Mouse (Mus musculus) lung, postnatal 10 days (tissue): ENCODE data around the gene Zdhhc7.

Experiments used
- DNase-seq: peaks from one replicate; pipeline ENCODE4 v3.0.0; 2021

Gene Zdhhc7

DNA sequence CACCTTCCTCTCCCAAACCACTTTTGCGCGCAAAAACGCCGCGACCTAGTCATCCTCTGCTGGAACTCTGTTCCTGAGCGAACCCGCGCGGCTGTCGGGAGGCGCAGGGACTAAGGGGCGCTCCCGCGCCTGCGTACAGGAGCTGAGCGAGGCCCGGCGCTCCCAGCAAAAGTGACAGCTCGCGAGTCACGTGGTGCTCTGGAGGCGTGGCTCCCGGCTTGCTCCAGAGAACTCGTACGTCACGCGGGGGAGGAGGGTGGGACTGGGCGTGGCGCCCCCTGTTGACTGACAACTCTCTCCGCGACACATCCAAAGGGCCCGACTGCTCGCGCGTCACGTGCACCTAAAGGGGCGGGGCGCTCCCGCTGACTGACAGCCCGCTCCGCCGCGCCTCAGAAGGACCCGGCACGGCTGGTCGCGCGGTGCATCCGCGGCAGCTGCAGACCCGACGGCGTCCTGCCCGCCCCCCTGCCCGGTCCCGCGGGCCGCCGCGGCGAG is 12.5 kb upstream of the Zdhhc7 start, which contains the start of gene 6430548M08Rik:
Gene 6430548M08Rik, plus strand, starts transcription at position 395 of the 498 bp plus-strand sequence.
- peak; percentile 100 for DNase-seq

DNA sequence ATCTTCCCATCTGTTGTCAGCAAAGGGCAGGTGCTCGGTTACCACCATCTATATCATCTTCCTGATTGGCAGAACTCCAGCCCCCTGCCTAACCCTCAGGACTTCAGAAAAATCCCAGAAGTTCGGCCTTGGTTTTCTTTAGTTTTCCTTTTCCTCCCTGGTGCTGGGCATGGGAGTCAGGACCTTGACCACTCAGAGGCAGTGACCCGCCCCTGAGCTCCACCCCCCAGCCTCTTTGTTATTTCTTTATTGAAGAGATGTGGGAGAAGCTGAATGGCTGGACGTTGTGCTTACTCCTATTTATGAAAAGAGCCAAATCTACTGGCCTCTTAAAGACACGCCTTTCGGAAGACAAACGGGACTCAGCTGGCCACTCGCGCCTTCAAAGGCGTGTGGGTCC is 12.0 kb upstream of the Zdhhc7 start:
- DNase-seq: peak; percentile 90

DNA sequence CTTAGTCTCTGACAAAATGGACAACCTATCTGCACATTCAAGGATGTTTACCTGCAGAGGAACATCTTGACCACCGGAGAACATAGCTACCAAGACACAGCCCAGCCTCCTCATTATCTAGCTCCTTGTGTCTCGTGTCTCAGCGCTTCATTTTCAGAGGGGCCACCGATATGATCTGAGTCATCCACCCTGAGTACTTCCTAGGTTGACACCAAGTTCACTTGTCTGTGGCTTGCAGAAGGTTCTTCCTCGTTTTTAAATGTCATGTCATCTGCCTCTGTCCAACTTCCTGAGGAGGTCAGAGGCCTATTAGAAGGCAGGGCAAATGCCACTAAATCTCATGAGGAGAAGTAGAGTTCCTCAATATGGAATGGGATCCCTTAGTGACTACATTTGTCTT is 11.3 kb upstream of the Zdhhc7 start:
- no peak for DNase-seq

DNA sequence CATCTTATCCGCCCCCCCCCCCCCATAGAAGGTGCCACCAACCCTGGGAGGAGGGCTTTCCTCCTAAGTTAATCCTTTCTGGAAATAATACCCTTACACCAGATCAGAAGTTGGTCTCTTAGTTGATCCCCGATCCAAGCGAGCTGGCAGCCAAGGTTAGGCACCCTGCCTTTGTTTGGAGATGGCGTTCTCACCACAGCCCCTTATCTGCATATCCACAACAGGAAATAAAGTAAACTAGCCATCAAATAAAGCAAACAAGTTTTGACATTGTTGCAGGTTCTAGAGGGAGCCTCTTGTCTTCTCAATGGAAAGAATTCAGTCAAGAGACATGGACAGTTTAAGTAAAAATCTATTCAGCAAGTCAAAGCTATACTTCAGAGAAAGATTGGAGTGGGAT is 10.1 kb upstream of the Zdhhc7 start:
- DNase-seq: peak; percentile 36

DNA sequence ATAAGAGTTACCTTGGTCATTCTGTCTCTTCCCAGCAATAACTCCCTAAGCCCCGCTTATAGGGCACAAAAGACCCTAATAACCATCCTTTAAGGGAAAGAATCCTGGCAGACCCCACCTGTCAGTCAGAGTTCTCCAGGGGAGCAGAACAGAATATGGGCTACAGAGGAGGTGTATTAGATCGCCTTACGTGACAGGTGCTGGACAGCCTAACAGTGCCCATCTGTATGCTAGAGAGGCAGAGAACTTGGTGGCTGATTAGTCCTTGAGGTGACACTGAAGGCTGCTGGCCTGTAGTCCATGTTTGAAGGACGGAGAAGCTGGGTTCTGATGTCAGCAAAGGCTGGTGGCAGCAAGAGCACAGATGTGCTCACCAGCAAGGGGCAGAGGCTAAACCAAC is 9.7 kb upstream of the Zdhhc7 start:
- DNase-seq: no peak

DNA sequence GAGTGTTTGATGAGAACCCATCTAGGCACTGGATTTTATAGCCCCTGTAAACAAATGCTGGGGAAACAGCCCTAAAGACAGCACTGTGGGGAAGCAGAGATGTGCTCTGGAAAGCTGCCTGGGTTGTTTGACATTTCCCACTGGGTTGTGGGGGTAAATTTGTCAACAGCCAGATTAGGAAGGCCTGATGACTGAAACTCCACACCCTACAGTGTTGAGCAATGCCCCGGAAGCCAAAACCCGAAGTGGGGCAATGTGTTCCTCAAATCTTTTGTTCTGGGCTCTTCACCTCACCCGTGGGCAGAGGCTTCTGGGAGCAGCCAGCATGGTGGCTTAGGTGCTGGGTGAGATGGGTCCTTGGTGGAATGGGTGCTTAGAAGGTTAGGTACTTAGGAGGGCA is 7.9 kb upstream of the Zdhhc7 start:
- DNase-seq: peak; percentile 42

DNA sequence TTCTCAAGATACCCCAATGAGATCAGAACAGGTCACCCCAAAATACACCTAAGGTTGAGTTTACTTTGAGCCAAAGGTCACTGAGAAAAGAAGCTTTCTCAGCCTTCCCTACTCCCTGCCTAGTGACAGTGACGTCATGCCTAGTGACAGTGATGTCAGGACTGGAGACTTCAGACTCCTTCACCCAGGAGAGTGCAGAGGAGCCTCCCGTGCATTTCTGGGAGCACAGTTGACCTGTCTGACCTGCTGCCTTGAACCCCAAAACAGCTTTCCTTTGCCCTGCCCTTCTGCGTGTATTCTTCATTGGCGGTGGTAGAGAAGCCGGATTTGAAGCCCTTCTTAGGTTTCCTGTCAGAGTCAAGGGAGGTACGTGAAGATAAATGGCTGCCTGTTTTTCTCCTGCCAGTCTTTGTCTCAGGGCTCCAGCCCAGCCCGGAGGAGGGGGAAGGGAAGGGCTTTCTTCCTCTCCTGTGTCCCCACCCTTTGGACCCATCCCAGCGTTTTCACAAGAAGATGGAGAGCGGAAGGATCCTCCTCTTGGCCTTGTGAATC is 3.5 kb upstream of the Zdhhc7 start:
- peak; percentile 93 for DNase-seq

DNA sequence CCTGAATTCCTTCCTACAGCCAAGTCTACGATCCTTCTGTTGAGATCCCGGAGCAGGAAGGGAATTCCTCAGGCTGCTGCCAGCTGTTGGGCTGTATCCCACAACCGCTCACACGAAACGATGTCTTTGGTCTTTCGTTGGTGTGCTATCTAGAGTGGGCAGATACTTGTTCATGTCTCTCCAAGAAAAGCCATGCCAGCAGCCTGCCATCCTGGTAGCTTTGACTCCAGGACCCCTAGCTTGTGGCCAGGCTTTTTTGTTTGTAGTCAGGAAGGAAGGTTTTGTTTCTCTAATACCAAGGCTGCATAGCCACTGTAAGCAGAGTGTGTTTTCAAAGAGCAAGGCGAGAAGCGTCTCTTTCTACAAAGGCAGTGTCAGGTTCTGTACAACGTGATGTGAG is 2.6 kb upstream of the Zdhhc7 start:
- peak; percentile 37 for DNase-seq

DNA sequence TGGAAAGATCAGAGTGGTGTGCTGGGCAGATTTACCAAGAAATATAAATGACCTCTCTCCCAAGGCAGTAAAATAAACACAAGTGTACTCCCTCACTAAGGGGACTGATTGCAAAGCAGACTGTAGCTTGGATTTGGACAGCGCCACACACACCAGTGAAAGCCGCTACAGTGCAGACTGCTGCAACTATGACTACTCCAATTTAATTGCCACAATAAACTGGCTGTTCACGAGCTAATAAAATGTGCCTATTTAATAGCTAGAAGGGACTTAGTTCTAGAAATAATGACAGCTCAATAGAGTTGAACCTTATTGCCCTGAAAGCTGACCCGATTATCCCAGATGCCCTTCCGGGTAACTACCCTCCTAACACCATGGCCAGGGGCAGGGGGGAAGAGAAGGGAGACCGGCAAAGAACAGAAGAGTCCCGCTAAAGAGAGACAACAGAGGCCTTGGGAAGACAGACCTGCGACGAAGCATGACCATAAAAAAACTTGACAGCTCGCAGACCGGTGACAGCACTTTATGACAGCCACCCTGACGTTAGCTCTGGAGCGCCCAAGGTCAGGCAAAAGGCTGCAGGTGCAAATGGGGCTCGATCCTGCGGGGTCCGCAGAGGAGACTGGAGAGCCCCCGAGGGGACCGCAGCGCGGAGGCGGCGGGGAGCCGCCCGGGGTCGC is 754 bp downstream of the Zdhhc7 start:
- DNase-seq: no peak

DNA sequence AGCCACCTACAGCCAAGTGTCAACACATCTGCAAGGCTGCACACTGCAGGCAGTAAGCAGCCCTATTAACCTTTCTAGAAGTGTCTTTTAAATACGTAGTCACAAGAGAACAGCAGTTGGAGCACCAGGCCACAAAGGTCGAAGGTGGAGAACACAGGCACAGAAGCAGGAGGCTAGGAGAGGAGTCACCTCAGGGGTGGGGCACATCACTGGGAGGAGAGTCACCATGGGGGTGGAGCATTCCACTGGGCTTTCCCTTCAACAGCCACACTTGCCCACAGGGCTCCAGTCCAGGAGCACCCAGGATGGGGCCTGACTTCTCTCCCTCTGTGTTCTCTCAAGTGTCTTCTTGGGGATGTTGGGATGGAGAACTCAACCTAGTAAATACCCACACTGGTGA is 4.8 kb downstream of the Zdhhc7 start:
- no peak for DNase-seq

DNA sequence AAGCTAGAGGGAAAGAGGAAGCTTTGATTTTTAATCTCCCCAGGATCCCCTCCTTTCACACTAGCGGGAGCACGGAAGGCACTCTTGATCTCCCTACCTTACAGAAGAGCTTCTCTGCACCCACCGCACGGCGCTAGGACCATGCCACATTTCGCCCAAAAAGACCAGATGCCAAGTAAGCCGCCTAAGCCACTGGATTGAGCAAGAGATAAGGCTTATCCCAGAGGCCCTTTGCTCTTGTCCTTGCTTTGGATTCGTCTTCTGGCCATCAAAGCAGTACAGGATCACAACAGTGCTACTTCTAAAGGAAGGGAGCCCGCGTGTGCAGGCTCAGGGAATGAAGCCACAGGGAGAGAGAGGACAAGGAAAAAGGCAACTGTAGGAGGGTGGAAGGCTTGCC is 6.5 kb downstream of the Zdhhc7 start:
- DNase-seq: no peak

DNA sequence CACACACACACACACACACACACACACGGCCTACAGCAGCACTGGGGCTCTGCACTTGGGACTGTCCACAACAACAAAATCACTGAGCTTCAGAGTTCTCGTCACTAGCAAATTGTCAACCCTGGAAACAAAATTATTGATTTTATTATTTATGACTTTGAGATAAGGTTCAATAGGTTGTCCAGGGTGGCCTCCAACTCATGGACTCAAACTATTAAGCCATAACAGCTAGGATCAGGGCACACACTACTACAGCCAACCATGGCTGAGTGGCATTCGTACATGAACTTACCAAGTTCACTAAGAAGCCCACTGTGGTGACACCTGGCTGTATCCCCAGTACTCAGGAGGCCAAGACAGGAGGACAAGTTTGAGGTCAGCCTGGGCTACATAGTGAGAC is 8.2 kb downstream of the Zdhhc7 start:
- no peak for DNase-seq

DNA sequence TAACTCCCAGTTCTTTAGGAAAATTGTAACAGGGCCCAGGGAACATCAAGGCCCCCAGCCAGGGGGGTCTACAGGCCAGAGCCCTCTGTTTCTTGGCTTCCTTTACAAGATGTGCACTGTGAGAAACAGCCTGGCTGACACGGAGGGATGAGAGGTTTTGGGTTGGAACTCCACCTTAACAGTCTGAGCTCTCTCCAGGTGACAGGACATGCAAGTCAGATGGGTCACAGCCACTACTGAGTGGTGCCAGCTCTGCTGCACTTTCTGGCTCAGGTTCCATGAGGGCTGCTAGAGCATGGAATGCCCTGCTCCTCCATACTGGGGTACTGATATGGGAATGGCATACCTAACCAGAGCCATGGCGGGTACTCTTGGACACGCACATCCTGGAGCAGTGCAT is 10.2 kb downstream of the Zdhhc7 start:
- no peak for DNase-seq

DNA sequence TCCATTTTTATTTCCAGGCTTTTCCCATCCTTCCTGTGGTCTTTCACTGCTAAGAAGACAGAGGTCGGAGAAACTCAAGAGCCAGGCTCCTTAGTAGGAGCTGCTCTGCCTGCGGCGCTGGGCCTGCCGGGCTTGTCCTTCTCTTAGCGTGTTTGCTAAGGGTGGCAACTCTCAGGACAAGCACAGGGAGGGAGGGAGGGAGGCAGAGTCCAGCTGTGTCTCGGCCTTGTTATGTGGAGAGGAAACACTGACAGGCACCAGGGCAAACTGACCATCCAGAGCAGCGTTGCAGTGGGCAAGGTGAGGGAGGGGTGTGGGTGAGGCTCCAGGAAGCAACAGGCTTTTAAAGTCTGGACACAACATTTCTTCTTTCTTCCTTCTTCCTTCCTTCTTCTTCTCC is 11.8 kb downstream of the Zdhhc7 start:
- DNase-seq: no peak

DNA sequence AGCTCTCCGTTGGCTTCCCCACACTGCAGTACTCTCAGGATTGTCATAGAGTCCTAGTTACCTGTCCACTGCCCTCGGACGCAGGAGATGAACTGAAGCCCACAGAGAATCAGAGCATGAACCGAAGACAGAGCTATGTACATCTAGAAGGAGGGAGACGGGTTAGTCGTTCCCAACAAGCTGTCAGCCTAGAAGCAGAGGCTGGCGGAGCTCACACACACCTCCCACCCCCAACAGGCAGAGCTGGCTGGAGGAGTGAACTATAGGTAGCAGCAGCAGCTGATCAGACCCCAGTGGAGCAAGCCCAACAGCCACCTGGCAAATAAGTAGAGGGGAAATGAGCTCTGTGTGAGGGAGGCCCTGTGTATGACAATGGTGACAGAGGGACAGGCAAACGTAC is 16.5 kb downstream of the Zdhhc7 start:
- no peak for DNase-seq

DNA sequence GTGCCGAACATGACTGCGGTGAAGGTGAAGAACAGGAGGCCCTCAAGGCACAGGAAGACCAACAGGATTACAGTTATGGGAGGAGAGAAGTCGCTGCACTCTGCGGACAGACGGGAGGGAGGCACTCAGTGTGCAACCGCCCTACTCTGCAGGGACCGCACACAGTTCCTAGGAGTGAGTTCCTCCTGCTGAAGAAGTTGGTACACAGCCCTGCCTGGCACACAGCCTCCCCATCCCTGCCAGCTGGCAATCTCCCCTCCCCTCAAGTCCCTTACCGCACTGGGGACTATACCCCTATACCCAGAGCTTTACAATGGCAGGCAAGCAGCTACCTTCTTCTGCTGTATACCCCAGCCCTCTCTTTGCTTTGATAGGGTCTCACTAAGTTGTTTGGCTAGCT is 18.0 kb downstream of the Zdhhc7 start:
- DNase-seq: no peak

DNA sequence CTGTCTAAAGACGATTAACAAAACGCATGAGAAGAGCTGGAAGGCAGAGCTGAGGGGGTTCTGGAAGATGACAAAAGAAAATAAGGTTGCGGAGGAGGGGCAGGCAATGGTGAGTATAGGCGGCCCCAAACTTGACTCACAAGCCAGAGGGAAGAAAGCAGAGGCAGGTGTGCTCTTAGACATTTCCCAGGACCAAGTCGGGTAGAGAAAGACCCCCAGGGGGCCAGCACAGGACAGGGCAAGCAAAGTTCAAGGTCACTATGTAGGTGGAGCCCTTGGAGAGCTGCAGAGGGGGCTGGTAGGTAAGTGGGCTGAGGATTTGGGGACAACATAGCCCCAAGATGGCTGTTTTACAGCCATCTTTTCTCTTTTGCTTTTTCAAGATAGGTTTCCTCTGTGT is 21.9 kb downstream of the Zdhhc7 start:
- DNase-seq: no peak

DNA sequence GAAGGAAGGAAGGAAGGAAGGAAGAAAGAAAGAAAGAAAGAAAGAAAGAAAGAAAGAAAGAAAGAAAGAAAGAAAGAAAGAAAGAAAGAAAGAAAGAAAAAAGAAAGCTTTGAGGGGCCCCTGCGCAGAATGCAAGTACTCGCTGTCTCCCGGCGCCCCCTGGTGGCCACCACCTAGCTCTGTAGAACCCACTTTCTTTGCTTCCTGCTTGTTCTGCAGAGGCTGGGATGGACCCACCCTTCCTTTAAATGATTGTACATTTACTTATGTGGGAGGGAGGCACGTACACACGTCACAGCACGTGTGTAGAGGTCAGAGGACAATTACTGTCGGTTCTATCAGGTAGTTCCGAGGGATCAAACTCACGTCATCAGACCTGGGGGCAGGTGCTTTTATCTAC is 23.2 kb downstream of the Zdhhc7 start:
- peak; percentile 84 for DNase-seq

DNA sequence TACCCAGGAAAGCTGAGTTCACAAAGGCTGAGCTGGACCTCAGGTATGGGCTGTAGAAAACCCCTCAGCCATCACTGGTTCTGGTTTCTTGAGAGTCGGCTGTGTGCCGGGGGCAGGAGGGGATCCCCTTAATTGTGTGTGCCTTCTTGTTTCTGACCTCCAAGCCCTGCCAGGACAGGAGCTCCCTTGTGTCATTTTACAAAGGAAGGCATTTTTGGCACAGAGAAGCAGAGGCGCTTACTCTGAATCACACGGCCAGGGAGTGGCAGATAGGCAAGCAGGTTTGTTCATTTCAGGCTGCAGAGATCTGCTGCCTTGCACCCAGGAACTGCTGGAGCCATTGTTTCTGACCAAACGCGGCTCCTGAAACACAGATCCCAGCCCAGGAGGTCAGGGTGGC is 25.9 kb downstream of the Zdhhc7 start:
- no peak for DNase-seq

DNA sequence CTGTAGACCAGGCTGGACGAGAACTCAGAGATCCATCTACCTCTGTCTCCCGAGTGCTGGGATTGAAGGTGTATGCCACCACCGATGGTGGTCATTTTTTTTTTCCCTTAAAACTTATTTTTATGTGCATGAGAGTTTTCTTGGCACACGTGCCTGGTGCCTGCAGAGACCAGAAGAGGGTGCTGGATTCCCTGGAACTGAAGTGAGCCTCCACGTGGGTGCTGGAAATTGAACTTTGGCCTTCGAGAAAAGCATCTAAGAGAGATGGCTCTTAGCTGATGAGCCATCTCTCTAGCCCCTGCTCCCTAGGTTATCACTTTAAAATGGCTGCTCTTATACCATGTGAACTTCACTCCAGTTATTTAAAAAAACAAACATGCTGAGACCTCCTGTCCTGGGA is 26.8 kb downstream of the Zdhhc7 start:
- DNase-seq: no peak

DNA sequence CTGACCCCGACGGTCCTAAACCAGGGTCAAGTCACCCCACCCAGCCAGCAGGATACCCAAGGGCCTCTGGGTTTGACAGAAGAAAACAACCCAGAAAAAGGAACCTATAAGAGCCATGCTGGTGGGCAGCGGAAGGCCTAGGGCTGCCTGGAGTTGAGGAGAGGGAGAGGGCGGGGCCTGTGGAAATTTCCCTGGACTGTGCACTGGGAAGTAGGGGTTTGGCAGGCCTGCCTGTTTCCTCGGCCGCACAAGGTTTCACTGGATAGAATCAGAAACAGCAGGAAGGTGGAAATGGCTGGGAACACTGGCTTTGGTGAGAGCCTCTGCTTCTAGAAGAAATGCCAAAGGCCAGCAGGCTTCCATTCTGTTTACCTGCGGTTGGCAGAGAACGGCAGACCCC is 28.5 kb downstream of the Zdhhc7 start:
- no peak for DNase-seq

DNA sequence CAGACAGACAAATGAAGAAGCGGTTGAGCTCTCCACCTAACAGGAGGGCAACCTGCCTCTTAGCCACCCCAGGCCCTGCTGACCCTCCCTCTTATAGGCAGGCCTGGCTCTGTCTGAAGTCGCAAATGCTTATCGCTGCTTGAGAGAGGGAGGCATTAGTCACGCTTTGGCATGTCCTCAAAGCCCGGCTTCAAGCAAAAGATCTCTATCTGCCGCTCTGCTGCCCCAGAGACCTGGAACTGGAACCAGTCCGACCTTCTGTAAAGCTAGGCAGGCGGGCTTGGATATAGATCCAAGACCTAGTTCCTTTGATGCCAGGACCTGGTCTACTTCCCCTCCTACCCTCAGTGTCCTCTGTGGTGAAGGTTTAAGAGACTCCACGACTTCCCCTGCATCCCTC is 29.0 kb downstream of the Zdhhc7 start:
- no peak for DNase-seq

DNA sequence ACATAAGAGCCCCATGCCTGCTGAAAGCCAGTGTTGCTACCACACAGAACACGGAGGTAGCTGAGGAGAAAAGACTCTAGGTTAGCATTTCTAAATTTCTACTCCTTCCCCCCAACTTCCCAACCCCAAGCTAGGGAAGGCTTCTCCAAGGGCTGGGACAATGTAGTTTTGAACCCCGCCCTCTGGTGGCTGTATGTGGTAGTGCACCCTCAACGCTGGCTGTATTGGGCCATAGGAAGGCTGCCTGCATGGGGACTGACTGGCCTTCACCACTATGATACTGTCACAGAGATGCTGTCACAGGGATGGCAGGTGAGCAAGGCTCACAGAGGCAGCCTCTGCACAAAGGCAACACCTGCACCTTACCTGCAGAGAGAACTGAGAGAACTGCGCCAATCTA is 29.6 kb downstream of the Zdhhc7 start:
- DNase-seq: peak; percentile 90

DNA sequence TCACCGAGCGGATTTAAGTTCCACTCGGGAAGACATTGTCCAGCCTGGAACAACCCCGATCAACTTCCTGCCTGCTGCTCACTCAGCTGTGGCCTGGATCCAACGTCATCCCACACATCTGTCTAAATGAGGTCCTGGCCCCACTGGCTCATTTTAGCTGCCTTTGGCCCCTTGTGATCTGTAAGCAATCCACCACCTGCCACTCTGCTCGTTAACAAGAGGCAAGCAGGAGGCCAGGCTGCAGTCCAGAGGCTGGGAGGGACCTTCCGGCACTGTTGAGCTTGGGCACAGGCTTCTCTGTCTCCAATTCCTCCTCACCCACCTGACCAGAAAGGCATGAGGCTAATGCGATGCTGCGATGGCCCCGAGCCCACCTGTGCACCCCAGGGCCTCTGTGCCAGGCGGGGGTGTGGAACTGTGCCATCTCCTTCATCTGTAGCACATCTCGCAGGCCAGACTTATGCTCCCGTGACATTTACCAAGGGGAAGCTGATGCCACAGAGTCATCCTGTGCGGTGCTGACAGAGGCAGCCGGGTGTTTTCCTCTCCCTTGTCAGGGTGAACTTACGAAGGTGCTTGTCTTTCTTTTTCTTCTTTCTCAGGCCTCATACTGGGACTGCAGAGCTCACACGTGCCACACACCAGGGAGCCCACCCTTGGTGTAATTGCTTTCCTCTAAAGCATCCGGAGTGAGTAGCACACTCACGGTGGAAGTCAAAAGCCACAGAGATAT is 33.2 kb downstream of the Zdhhc7 start:
- peak; percentile 81 for DNase-seq
